Mouse (Mus musculus) heart, embryonic 10.5 days (tissue): ENCODE results near the gene Pttg1. TPM values are rescaled to one million over a fixed set of nuclear protein-coding genes. Genes with fewer than 3 reads are reported as not detected.
A peak's percentile ranks its signal among the peaks of the same experiment; 100 is the strongest.

Experiments used
- DNase-seq: peaks from one replicate; pipeline ENCODE4 v3.0.0-alpha.2; 2017; ENCODE audit warnings: low spot score
- H3K27ac ChIP-seq: fragments of 300-500 bp; sonication (generic); 2 replicates; pipeline ENCODE4 v1.5.1; 2016; ENCODE audit warnings: mild to moderate bottlenecking
- H3K27me3 ChIP-seq: fragments of 300-500 bp; sonication (generic); 2 replicates; pipeline ENCODE4 v1.6.1; 2016; ENCODE audit warnings: mild to moderate bottlenecking; ENCODE audit not compliant: poor library complexity, insufficient read depth, severe bottlenecking
- H3K36me3 ChIP-seq: fragments of 300-500 bp; sonication (generic); 2 replicates; pipeline ENCODE4 v1.6.1; 2016; ENCODE audit warnings: mild to moderate bottlenecking, moderate library complexity
- H3K4me1 ChIP-seq: fragments of 300-500 bp; sonication (generic); 2 replicates; pipeline ENCODE4 v1.6.1; 2016; ENCODE audit warnings: mild to moderate bottlenecking
- H3K4me3 ChIP-seq: fragments of 300-500 bp; sonication (generic); 2 replicates; pipeline ENCODE4 v1.5.1; 2016; ENCODE audit warnings: mild to moderate bottlenecking, moderate library complexity
- H3K9me3 ChIP-seq: fragments of 300-500 bp; sonication (generic); 2 replicates; pipeline ENCODE4 v1.6.1; 2016; ENCODE audit warnings: mild to moderate bottlenecking, moderate library complexity
- WGBS: fragments of 180-500 bp; shearing (Covaris S2); methylation state at CpG from one replicate; pipeline ENCODE4 v1.1.7; 2016; 5-methylcytosine and 5-hydroxymethylcytosine counted together
- polyA plus RNA-seq: library from polyadenylated mRNA; unstranded; fragments of >200 nt; fragmentation: Nextera tagmentation; extraction: Ambion mirVana; gene quantifications from 2 replicates; pipeline ENCODE4 v1.2.1, GENCODE M21; 2016

Pttg1 gene
- 101 and 118 TPM in 2 replicates for polyA plus RNA-seq

GRCm38 (mm10) chr11:43425824-43426413, at the start of gene Pttg1:
Gene Pttg1 (minus strand): TSS chr11:43426251.
- Histone ChIP-seq H3K27ac (peak within 1 kb of the TSS; percentile 89), H3K36me3 (peaks cover 21% of the 10 kb centered on the region), H3K9me3 (no peaks in the 10 kb centered on the region), H3K27me3 (no peaks in the 10 kb centered on the region), H3K4me1 (peaks cover 15% of the 10 kb centered on the region; the same call in 1 of the 2 replicates), H3K4me3 (peak within 1 kb of the TSS; percentile 68)
- DNase-seq: peak; percentile 95
- WGBS: 3% methylated on average over 27 of the region's 27 CpGs

- peak; percentile 77 for DNase-seq
- 4% methylated on average over 24 of the region's 24 CpGs for WGBS
- H3K27me3 ChIP-seq: peaks cover 6% of the 10 kb centered on the region; the same call in 1 of the 2 replicates
Observed at GRCm38 (mm10) chr11:43474225-43474774, 48.2 kb upstream of the Pttg1 start, which contains the start of gene C1qtnf2. Gene C1qtnf2 (plus strand): TSS chr11:43474276.

GRCm38 (mm10) chr11:43473635-43474224, 47.7 kb upstream of the Pttg1 start:
- Histone ChIP-seq H3K36me3 (no peaks in the 10 kb centered on the region), H3K9me3 (no peaks in the 10 kb centered on the region), H3K4me1 (peaks cover 13% of the 10 kb centered on the region), H3K27ac (no peak overlapping the region), H3K27me3 (peaks cover 6% of the 10 kb centered on the region; the same call in 1 of the 2 replicates), H3K4me3 (peak overlapping the region; percentile 51)
- DNase-seq: no peak
- WGBS: 54% methylated on average over 15 of the region's 15 CpGs

More at GRCm38 (mm10) chr11:43474225-43474774, 48.2 kb upstream of the Pttg1 start, which contains the start of gene C1qtnf2:
- H3K4me1 ChIP-seq: peaks cover 13% of the 10 kb centered on the region
- H3K9me3 ChIP-seq: no peaks in the 10 kb centered on the region
- peak within 1 kb of the TSS; percentile 51 for H3K4me3 ChIP-seq
- peak within 1 kb of the TSS; percentile 37; the same call in 1 of the 2 replicates for H3K27ac ChIP-seq
- no peaks in the 10 kb centered on the region for H3K36me3 ChIP-seq

GRCm38 (mm10) chr11:43473115-43473514, 47.1 kb upstream of the Pttg1 start:
- Histone ChIP-seq H3K4me3 (no peak overlapping the region), H3K36me3 (no peaks in the 10 kb centered on the region), H3K27ac (no peak overlapping the region), H3K27me3 (peaks cover 6% of the 10 kb centered on the region; the same call in 1 of the 2 replicates), H3K9me3 (no peaks in the 10 kb centered on the region), H3K4me1 (peaks cover 13% of the 10 kb centered on the region)
- 59% methylated on average over 1 of the region's 1 CpGs for WGBS
- peak; percentile 42 for DNase-seq

GRCm38 (mm10) chr11:43470881-43471820, 45.1 kb upstream of the Pttg1 start:
- peaks cover 13% of the 10 kb centered on the region for H3K4me1 ChIP-seq
- H3K36me3 ChIP-seq: no peaks in the 10 kb centered on the region
- peak; percentile 42 for DNase-seq
- WGBS: 80% methylated on average over 6 of the region's 6 CpGs
- no peak overlapping the region for H3K4me3 ChIP-seq
- H3K27ac ChIP-seq: no peak overlapping the region
- peaks cover 6% of the 10 kb centered on the region; the same call in 1 of the 2 replicates for H3K27me3 ChIP-seq
- no peaks in the 10 kb centered on the region for H3K9me3 ChIP-seq

- 45% methylated on average over 5 of the region's 5 CpGs for WGBS
- H3K4me1 ChIP-seq: peaks cover 13% of the 10 kb centered on the region
- H3K9me3 ChIP-seq: no peaks in the 10 kb centered on the region
- peaks cover under 1% of the 10 kb centered on the region; the same call in 1 of the 2 replicates for H3K27me3 ChIP-seq
- H3K27ac ChIP-seq: no peak overlapping the region
- no peaks in the 10 kb centered on the region for H3K36me3 ChIP-seq
- no peak overlapping the region for H3K4me3 ChIP-seq
- peak; percentile 50 for DNase-seq
Observed at GRCm38 (mm10) chr11:43470118-43470517, 44.1 kb upstream of the Pttg1 start.

GRCm38 (mm10) chr11:43463204-43463603, 37.2 kb upstream of the Pttg1 start:
- no peaks in the 10 kb centered on the region for H3K36me3 ChIP-seq
- WGBS: 93% methylated on average over 25 of the region's 25 CpGs
- DNase-seq: peak; percentile 55

GRCm38 (mm10) chr11:43452266-43452665, 26.2 kb upstream of the Pttg1 start:
- DNase-seq: no peak
- Histone ChIP-seq H3K27ac (no peak overlapping the region), H3K27me3 (no peaks in the 10 kb centered on the region), H3K4me1 (no peaks in the 10 kb centered on the region), H3K36me3 (peaks cover 5% of the 10 kb centered on the region), H3K9me3 (no peaks in the 10 kb centered on the region), H3K4me3 (no peak overlapping the region)
- 65% methylated on average over 2 of the region's 2 CpGs for WGBS

More at GRCm38 (mm10) chr11:43463204-43463603, 37.2 kb upstream of the Pttg1 start:
- H3K27ac ChIP-seq: no peak overlapping the region
- no peaks in the 10 kb centered on the region for H3K27me3 ChIP-seq
- H3K4me1 ChIP-seq: no peaks in the 10 kb centered on the region
- no peak overlapping the region for H3K4me3 ChIP-seq
- no peaks in the 10 kb centered on the region for H3K9me3 ChIP-seq

- no peaks in the 10 kb centered on the region for H3K27me3 ChIP-seq
- H3K4me3 ChIP-seq: no peak overlapping the region
- no peak overlapping the region for H3K27ac ChIP-seq
- no peak for DNase-seq
- H3K9me3 ChIP-seq: no peaks in the 10 kb centered on the region
- H3K36me3 ChIP-seq: peaks cover 14% of the 10 kb centered on the region
- no peaks in the 10 kb centered on the region for H3K4me1 ChIP-seq
- 70% methylated on average over 4 of the region's 4 CpGs for WGBS
Observed at GRCm38 (mm10) chr11:43451322-43451721, 25.3 kb upstream of the Pttg1 start.

GRCm38 (mm10) chr11:43449916-43450315, 23.9 kb upstream of the Pttg1 start:
- no peaks in the 10 kb centered on the region for H3K27me3 ChIP-seq
- DNase-seq: no peak
- H3K36me3 ChIP-seq: peaks cover 28% of the 10 kb centered on the region
- no peak overlapping the region for H3K4me3 ChIP-seq
- H3K27ac ChIP-seq: no peak overlapping the region
- no peaks in the 10 kb centered on the region for H3K4me1 ChIP-seq
- WGBS: 79% methylated on average over 2 of the region's 2 CpGs
- H3K9me3 ChIP-seq: no peaks in the 10 kb centered on the region

GRCm38 (mm10) chr11:43443183-43443582, 17.1 kb upstream of the Pttg1 start:
- H3K9me3 ChIP-seq: no peaks in the 10 kb centered on the region
- H3K27ac ChIP-seq: no peak overlapping the region
- H3K27me3 ChIP-seq: no peaks in the 10 kb centered on the region
- no peaks in the 10 kb centered on the region for H3K4me1 ChIP-seq
- 92% methylated on average over 13 of the region's 13 CpGs for WGBS
- peaks cover 93% of the 10 kb centered on the region for H3K36me3 ChIP-seq
- no peak overlapping the region for H3K4me3 ChIP-seq
- no peak for DNase-seq

- no peak overlapping the region for H3K4me3 ChIP-seq
- no peak for DNase-seq
- no peaks in the 10 kb centered on the region for H3K9me3 ChIP-seq
- no peaks in the 10 kb centered on the region for H3K27me3 ChIP-seq
- no peak overlapping the region for H3K27ac ChIP-seq
- 92% methylated on average over 10 of the region's 10 CpGs for WGBS
- H3K36me3 ChIP-seq: peaks cover 87% of the 10 kb centered on the region
- no peaks in the 10 kb centered on the region for H3K4me1 ChIP-seq
Observed at GRCm38 (mm10) chr11:43441121-43441520, 15.1 kb upstream of the Pttg1 start.
